In genomic region chr19:32055725-32056124, GRCm38 (mm10) we compare ENCODE assay signal across 30 mouse cellular contexts. TPM values are rescaled to one million over a fixed set of nuclear protein-coding genes. Genes with fewer than 3 reads are reported as not detected.
A peak's percentile ranks its signal among the peaks of the same experiment; 100 is the strongest.
DNase-seq lines count a peak whose midpoint lies in the region; ATAC-seq lines count a peak whose summit lies in the region.
"Had no signal": no experiment of that assay in that cellular context is flagged by ENCODE, and none has a peak within 500 bp of the region (broad histone marks: within the 10 kb centered on the region; RNA-seq: fewer than 3 reads in every experiment).

No protein-coding gene starts in this region.

- no peaks in the 10 kb centered on the region for H3K27me3 ChIP-seq in heart, embryonic 10.5 days (ENCODE audit: insufficient read depth, poor library complexity, severe bottlenecking)
- no peaks in the 10 kb centered on the region for H3K27me3 ChIP-seq in heart, embryonic 12.5 days (replicated peaks)
- H3K27me3 ChIP-seq: CH12.LX; embryonic facial prominence, embryonic 13.5 days; forebrain, embryonic 12.5 days; forebrain, embryonic 15.5 days; heart, embryonic 13.5 days; hindbrain, embryonic 13.5 days; intestine, embryonic 15.5 days; Patski had no signal

- 58% methylated on average over 1 of the region's 1 CpGs for WGBS in heart, embryonic 10.5 days
- whole genome bisulfite sequencing in heart, embryonic 12.5 days: 56% methylated on average over 1 of the region's 1 CpGs

- no peak overlapping the region for H3K27ac ChIP-seq in heart, embryonic 10.5 days
- H3K27ac ChIP-seq in heart, embryonic 12.5 days (ENCODE audit: poor library complexity, severe bottlenecking): no peak overlapping the region
- H3K27ac ChIP-seq in brown adipose tissue, adult 24 weeks (replicated peaks; ENCODE audit: low read depth, low read length): peak overlapping the region; percentile 99
- H3K27ac ChIP-seq: embryonic facial prominence, embryonic 10.5 days; embryonic facial prominence, embryonic 13.5 days; forebrain, embryonic 12.5 days; forebrain, embryonic 15.5 days; heart, embryonic 13.5 days; hindbrain, embryonic 10.5 days; hindbrain, embryonic 13.5 days; intestine, embryonic 15.5 days had no signal

- H3K9ac ChIP-seq in heart, embryonic 12.5 days: no peak overlapping the region
- H3K9ac ChIP-seq: embryonic facial prominence, embryonic 13.5 days; forebrain, embryonic 12.5 days; forebrain, embryonic 15.5 days; heart, embryonic 13.5 days; hindbrain, embryonic 13.5 days; intestine, embryonic 15.5 days had no signal

- ATAC-seq in heart, embryonic 12.5 days (ENCODE audit: insufficient number of reproducible peaks, low FRiP score): no peak
- ATAC-seq: forebrain, embryonic 15.5 days; hindbrain, embryonic 16.5 days; intestine, embryonic 15.5 days; Patski had no signal

- H3K4me1 ChIP-seq in heart, embryonic 10.5 days: no peaks in the 10 kb centered on the region
- H3K4me1 ChIP-seq in heart, embryonic 12.5 days (replicated peaks): no peaks in the 10 kb centered on the region
- peaks cover 4% of the 10 kb centered on the region for H3K4me1 ChIP-seq in brown adipose tissue, adult 24 weeks (ENCODE audit: control insufficient read depth, insufficient read depth, insufficient read length, low read length)
- H3K4me1 ChIP-seq: embryonic facial prominence, embryonic 10.5 days; embryonic facial prominence, embryonic 13.5 days; forebrain, embryonic 12.5 days; forebrain, embryonic 15.5 days; heart, embryonic 13.5 days; hindbrain, embryonic 10.5 days; hindbrain, embryonic 13.5 days; intestine, embryonic 15.5 days had no signal

- no peak overlapping the region for H3K4me2 ChIP-seq in heart, embryonic 12.5 days
- H3K4me2 ChIP-seq: embryonic facial prominence, embryonic 13.5 days; forebrain, embryonic 12.5 days; forebrain, embryonic 15.5 days; heart, embryonic 13.5 days; hindbrain, embryonic 13.5 days; intestine, embryonic 15.5 days had no signal

- 0 out of 2 replicates have a peak, but pooled peaks cover 3% of the 10 kb centered on the region for H3K36me3 ChIP-seq in heart, embryonic 10.5 days
- H3K36me3 ChIP-seq in heart, embryonic 12.5 days: 0 out of 2 replicates have a peak, but pooled peaks cover 8% of the 10 kb centered on the region
- H3K36me3 ChIP-seq: embryonic facial prominence, embryonic 10.5 days; embryonic facial prominence, embryonic 13.5 days; forebrain, embryonic 12.5 days; forebrain, embryonic 15.5 days; G1E; hindbrain, embryonic 10.5 days; hindbrain, embryonic 13.5 days; intestine, embryonic 15.5 days had no signal

- no peaks in the 10 kb centered on the region for H3K9me3 ChIP-seq in heart, embryonic 10.5 days
- H3K9me3 ChIP-seq in heart, embryonic 12.5 days (replicated peaks): no peaks in the 10 kb centered on the region; the same call in 1 of the 2 replicates
- H3K9me3 ChIP-seq: embryonic facial prominence, embryonic 10.5 days; embryonic facial prominence, embryonic 13.5 days; forebrain, embryonic 12.5 days; forebrain, embryonic 15.5 days; G1E; heart, embryonic 13.5 days; hindbrain, embryonic 10.5 days; hindbrain, embryonic 13.5 days; intestine, embryonic 15.5 days had no signal

- peak; percentile 94 for DNase-seq in heart, adult 11 months
- DNase-seq in heart, embryonic 10.5 days (ENCODE audit: low spot score): no peak
- peak; percentile 48 for DNase-seq in heart, adult 8-10 months (ENCODE audit: low spot score)
- DNase-seq in left cerebral cortex, adult 8-10 months (ENCODE audit: low spot score in 2 of 2): no peak
- DNase-seq: adrenal gland, adult 2 months; adrenal gland, postnatal 14 days; B cell, adult 2 months; cerebellum, adult 11-12 months; cerebellum, adult 8-10 months; cerebellum, postnatal 10 days; cerebellum, postnatal 36 days; embryo, embryonic 11 days; gastrocnemius, postnatal 14 days; kidney, adult 11 months; kidney, adult 9 months had no signal

- H3K4me3 ChIP-seq in heart, embryonic 10.5 days: no peak overlapping the region
- no peak overlapping the region for H3K4me3 ChIP-seq in heart, embryonic 12.5 days
- H3K4me3 ChIP-seq in brown adipose tissue, adult 24 weeks (ENCODE audit: insufficient read depth, low read depth, low read length): no peak overlapping the region
- H3K4me3 ChIP-seq: embryonic facial prominence, embryonic 10.5 days; embryonic facial prominence, embryonic 13.5 days; erythroblast, embryonic 14.5 days; forebrain, embryonic 12.5 days; forebrain, embryonic 15.5 days; heart, embryonic 13.5 days; hindbrain, embryonic 10.5 days; hindbrain, embryonic 13.5 days; intestine, embryonic 15.5 days had no signal

RNA-seq across cellular contexts. Expression of gene Asah2, which starts 52.3 kb away (rescaled TPM):
- 1.6 and 2.9 TPM in 2 replicates for polyA plus RNA-seq in heart, embryonic 10.5 days (2016; fragmentation: Nextera tagmentation; extraction: Ambion mirVana)
- total RNA-seq in heart, adult 8-10 months (2022): 10 to 100 TPM; 13.5 to 16.6 (median 15.5) TPM
- 2.6 and 3.1 TPM in 2 replicates for polyA plus RNA-seq in heart, embryonic 12.5 days (2016; fragmentation: Nextera tagmentation; extraction: Ambion mirVana)
- 9.8 and 12.0 TPM in 2 replicates for polyA plus RNA-seq in brown adipose tissue, adult 24 weeks (2012; ENCODE audit: insufficient read depth, insufficient read length, missing spikeins)
- 10 to 100 TPM; 14.8 to 17.8 (median 16.3) TPM for total RNA-seq in left cerebral cortex, adult 8-10 months (2022)

Comparison
In these comparisons a context has a peak if more than half of its experiments do, and no peak if none do; other contexts are left out.
1. DNase-seq: peak in heart, adult 11 months (single experiment) and heart, adult 8-10 months (single experiment); none in heart, embryonic 10.5 days (single experiment) and left cerebral cortex, adult 8-10 months (0 of 2).